Mouse (Mus musculus) gastrocnemius, adult 8-10 months (tissue): ENCODE data around the gene Rere. TPM values are rescaled to one million over a fixed set of nuclear protein-coding genes. Genes with fewer than 3 reads are reported as not detected.

Experiments used
- DNase-seq, 2 experiments: peaks; one replicate each; pipeline ENCODE4 v3.0.0; 2022; ENCODE audit warnings: low spot score in 2 of 2
- total RNA-seq, 4 experiments: library from RNA; stranded (reverse); gene quantifications; 2 replicates each; pipeline ENCODE4 v1.2.4; 2022

The Rere gene
- total RNA-seq, 4 experiments from 2014 or later: 53.7 to 93.1 (median 66.0) TPM

DNA sequence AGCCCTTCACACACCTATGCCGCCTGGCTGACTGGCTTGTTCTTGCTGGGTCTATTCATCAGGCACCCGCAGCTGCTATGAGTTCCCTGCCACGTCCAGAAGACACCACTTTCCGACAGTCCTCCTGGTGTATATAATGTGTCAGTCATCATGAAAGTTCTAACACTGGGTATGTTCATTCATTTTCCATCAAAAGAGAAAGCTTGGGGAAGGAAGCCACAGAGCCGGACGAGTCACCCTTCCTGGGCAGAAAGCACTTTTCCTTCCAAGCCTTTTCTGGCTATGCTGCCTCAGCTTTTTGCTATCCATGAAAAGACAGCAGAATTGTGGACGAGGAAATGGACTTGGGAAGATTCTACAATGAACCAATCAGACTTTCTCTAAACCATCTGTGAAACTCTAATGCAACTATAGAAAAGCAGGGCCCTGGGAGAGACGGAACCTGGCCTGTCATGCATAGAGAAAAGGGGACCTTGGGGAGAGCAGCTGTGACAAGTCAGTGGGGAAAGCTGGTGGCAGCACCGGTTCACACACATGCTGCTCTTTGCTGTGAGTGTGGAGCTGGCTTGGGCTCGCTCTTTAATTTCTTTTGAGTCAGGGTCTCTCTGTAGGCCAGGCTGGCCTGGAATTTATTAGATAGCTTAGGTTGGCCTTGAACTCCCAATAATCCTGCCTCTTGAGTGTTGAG, 139.3 kb downstream of the Rere start:
- DNase-seq: no peak

- DNase-seq: no peak
These were observed 144.8 kb downstream of the Rere start for GRCm38 (mm10) chr4:150426098-150426879.

- DNase-seq: no peak
These were observed 145.5 kb downstream of the Rere start for GRCm38 (mm10) chr4:150426880-150427476.

GRCm38 (mm10) chr4:150428762-150429161, 147.3 kb downstream of the Rere start:
- DNase-seq: no peak

DNA sequence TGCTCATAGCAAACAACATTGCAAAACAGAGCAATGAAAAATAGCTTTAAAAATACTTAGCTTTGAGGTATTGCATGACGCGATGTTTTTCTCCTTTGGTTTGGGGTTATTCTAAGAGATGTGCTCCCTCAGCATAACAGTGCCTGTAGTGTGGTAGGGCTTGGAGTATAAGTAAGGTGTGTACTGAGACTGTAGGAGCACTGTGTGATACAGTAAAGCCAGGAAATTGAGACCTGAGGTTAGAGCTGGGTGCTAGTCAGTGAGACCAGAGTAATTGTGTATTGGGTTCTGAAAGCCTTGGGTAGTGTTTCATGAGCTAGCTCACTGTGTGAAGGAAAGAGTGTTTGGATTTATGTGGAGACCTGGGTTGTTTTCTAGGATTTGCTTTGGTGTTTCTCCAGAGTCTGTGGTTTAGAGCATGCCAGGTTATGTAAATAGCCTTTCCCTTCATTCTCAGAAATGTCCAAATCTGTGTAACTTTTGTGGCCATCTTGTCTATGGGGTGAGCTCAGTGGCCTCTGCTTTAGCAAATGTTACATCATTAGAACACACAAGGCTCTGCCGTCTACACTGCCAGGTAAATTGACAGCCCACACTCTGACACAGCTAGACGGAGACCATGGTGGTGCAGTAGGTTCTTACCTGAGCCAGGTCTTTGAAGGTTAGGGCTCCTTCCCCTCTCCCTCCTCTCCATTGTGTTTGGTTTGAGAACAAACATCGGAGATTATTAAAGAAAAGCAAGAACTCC, 152.6 kb downstream of the Rere start:
- no peak for DNase-seq

GRCm38 (mm10) chr4:150435590-150435989, 154.1 kb downstream of the Rere start:
- DNase-seq: no peak

GRCm38 (mm10) chr4:150438621-150439020, 157.2 kb downstream of the Rere start:
- no peak for DNase-seq

DNA sequence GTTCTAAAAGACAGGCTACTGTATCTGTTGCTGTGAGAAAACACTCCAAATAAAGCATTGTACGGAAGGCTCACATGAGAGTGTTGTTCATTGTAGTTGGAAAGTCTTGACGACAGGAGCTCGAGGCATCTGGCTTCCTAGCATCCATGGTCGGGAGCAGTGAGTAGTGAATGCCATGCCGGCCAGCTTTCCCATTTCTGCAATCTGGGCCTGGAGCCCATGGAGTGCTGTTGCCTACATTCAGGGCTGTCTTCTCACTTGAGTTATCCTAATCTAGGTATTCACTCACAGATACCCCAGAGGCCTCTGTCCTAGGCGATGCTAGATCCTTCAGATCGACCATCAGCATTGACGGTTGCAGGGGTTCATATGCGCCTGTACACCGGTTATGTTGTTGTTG, 160.5 kb downstream of the Rere start:
- no peak for DNase-seq

DNA sequence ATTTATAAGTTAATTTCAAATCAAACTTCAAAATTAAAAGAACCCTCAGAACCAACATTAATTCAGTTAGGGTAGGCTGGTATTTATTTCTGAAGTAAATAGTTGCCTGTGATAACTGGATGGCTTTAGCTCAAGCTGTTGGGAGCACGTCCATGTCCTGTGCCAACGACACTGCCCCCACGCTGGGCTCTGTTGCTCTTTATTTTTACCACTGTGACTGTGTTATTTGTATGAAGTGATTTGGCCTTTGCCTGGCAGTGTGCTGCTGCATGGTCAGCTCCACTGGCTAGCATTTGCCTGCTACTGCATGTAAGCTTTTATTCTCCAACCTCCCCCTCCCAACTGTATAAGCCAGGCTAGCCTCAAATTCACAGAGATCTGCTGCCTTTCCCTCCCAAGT, 162.6 kb downstream of the Rere start:
- no peak for DNase-seq

DNA sequence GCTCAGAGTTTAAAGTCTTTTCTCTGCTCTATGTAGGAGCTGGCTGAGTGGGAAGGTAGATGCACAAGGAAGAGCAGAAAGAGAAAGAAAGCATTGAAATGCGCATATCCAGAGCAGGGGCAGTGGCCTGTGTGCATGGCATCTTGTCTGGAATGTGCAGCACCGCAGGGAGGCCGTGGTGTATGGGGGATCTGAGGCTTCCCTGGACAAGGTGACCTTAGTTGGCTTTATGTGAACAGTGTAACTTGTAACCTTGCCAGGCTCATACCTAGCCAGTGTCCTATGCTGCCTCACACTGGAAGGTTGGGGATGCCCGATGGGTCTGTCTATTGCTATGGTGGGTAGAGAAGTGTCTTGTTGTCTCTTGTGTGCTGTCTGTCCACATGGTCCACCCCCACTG, 165.2 kb downstream of the Rere start:
- DNase-seq: no peak

DNA sequence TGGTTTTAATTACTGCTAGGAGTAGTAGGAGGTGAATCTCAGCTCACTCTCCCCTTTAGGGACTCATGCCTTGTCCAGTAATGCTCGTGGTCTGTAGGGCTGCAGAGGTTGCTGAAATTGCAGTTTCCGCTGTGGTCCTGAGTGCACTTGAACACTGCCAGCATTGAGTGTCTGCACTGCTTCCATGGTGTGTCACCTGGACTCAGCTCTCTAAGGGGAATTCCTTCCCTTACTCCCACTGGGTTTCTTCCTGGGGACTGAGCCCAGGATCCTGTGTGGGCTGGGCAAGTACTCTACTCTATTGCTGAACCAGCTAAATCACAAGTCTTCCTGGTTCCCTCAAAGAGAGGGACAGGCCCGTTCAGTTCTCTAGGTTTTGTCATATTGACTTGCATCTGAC, 166.1 kb downstream of the Rere start:
- DNase-seq: no peak

GRCm38 (mm10) chr4:150448433-150448832, 167.0 kb downstream of the Rere start:
- DNase-seq: no peak

- no peak for DNase-seq
These were observed 168.7 kb downstream of the Rere start for GRCm38 (mm10) chr4:150450081-150450691.

- DNase-seq: no peak
These were observed 170.9 kb downstream of the Rere start for GRCm38 (mm10) chr4:150452155-150452847.

GRCm38 (mm10) chr4:150454571-150455306, 173.3 kb downstream of the Rere start:
- no peak for DNase-seq

DNA sequence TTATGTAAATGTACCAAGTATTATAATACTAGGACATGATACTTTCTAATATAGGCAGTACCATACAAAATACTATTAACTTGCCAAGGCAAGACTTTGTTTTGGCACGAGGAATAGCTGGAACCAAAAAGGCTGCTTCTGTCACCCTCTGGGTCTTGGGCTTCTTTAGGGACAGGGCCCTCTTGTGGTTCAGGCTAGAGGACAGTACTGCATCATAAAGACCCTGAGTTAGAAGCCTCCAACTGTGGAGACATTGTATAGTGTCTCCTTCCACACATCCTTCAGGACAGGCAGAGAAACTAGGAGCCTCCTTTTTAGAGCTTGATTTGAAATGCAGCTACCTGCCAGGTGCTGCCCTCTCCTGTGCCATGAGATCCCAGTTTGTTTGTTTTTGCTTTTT, 174.3 kb downstream of the Rere start:
- DNase-seq: no peak

DNA sequence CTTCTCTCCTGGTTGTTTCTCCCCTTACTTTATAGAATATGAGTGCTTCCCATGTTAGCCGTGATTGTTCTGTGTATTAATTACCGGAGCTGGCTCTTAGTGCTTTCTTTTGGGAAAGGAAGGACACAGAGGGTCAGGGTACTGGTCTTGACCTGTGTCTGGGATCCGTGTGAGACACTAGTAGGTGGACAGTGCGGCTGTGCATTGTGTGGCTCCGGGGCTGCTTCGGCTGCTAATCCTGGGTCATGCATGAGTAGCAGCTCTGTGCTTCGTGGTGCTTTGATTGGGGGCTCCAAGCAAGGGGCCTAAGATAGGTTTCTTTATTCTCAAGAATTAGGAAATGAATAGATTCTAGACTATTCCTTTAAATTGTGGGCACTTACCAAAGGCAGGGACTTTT, 175.0 kb downstream of the Rere start:
- DNase-seq: no peak

DNA sequence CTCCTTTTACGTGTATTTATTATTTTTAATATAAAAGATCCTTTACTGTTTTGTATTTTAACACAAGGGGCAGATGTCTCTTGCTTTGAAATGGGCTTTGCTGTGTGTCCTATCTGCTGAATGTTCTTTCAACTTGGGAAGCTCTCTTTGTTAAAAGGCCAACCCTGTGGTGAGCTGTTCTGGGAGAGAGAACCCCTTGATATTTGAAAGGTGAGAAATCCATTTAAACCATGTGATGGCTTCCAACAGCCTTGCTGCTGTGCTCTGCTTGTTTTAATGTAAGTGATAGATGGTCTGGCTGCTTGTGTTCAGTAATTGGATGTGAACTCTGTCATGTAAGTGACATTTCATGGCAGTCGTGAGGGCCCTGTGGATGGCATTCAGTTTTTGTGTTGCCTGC, 175.4 kb downstream of the Rere start:
- DNase-seq: no peak

DNA sequence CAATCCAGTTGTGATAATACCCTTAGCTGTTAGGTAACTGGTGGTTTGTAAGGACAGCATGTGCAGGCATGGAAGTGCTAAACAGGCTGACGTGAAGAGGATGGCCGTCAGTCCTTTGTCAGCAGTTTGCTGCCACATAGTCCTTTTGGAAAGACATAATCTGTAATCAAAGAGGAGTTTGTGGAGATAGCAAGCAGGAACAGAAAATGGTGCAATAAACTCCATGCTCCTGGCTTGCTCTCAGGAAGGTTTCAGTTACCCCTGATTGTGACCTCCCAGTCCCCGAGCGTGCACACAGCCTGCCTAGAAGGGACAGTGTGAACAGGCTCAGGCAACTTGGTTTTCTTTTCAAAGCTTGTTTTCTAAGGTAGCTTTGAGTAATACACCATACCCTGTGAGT, 175.9 kb downstream of the Rere start:
- no peak for DNase-seq

- DNase-seq: no peak
These were observed 176.3 kb downstream of the Rere start for GRCm38 (mm10) chr4:150457771-150458170.
